Mouse (Mus musculus) lung, embryonic 16.5 days (tissue): Measurements from ENCODE around the gene Apbb2. TPM values are rescaled to one million over a fixed set of nuclear protein-coding genes. Genes with fewer than 3 reads are reported as not detected.

Experiments used
- ATAC-seq: fragments of 200-750 bp; cut with Nextera tagmentation; 2 replicates; pipeline ENCODE4 v1.8.0; 2017; ENCODE audit warnings: low read depth, mild to moderate bottlenecking, moderate library complexity
- H3K27ac ChIP-seq: fragments of 300-500 bp; sonication (generic); 2 replicates; pipeline ENCODE4 v1.5.1; 2014; ENCODE audit warnings: mild to moderate bottlenecking, control low read depth, low read length
- H3K27me3 ChIP-seq: fragments of 300-500 bp; sonication (generic); 2 replicates; pipeline ENCODE4 v1.6.1; 2014; ENCODE audit warnings: low read depth, low read length, mixed read lengths; ENCODE audit not compliant: control insufficient read depth, insufficient read depth
- H3K36me3 ChIP-seq: fragments of 300-500 bp; sonication (generic); 2 replicates; pipeline ENCODE4 v1.6.1; 2014; ENCODE audit warnings: low read length; ENCODE audit not compliant: control insufficient read depth, insufficient read depth
- H3K4me1 ChIP-seq: fragments of 300-500 bp; sonication (generic); replicated peaks from 2 replicates; pipeline ENCODE4 v1.6.1; 2014; ENCODE audit warnings: low read length, mixed read lengths; ENCODE audit not compliant: control insufficient read depth, insufficient read depth
- H3K4me2 ChIP-seq: fragments of 300-500 bp; sonication (generic); 2 replicates; pipeline ENCODE4 v1.6.1; 2014; ENCODE audit warnings: low read depth, low read length, control low read depth
- H3K4me3 ChIP-seq: fragments of 300-500 bp; sonication (generic); 2 replicates; pipeline ENCODE4 v1.5.1; 2014; ENCODE audit warnings: mild to moderate bottlenecking, low read length, control low read depth
- H3K9ac ChIP-seq: fragments of 300-500 bp; sonication (generic); 2 replicates; pipeline ENCODE4 v1.6.1; 2014; ENCODE audit warnings: low read length, control low read depth
- H3K9me3 ChIP-seq: fragments of 300-500 bp; sonication (generic); 2 replicates; pipeline ENCODE4 v1.6.1; 2016; ENCODE audit warnings: low read length; ENCODE audit not compliant: control insufficient read depth
- WGBS: fragments of 180-500 bp; shearing (Covaris S2); extraction: QIAGEN DNeasy Blood & Tissue Kit; methylation state at CpG from one replicate; pipeline ENCODE4 v1.1.7; 2014; 5-methylcytosine and 5-hydroxymethylcytosine counted together
- polyA plus RNA-seq: library from polyadenylated mRNA; unstranded; fragments of >200 nt; fragmentation: Nextera tagmentation; extraction: Ambion mirVana; gene quantifications from 2 replicates; pipeline ENCODE4 v1.2.1, GENCODE M21; 2015

The Apbb2 gene
- polyA plus RNA-seq, 1 experiment from 2014 or later, result 56.7 TPM

DNA sequence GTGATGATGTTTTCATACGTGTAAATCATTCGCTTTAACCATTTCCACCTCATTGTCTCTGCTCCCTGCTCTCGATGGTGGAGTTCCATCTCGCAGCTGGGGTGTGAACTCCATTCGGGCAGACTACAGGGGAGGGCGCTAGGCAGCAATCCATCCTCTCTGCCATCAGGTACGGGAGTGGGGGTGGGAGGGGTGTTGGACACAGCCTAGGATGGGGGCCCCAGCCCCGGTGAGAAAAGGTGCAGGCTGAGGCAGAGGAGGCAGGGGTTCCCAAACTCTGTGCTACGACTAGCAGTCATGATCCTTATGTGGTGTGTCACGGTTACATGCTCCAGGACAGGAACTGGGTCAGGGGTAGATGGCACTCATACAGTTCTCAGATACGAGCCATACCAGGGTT lies 144.4 kb downstream of the Apbb2 start:
- Histone ChIP-seq H3K27ac (no peak overlapping the region), H3K4me1 (peaks cover 12% of the 10 kb centered on the region), H3K4me3 (no peak overlapping the region), H3K9me3 (no peaks in the 10 kb centered on the region), H3K4me2 (no peak overlapping the region), H3K9ac (no peak overlapping the region), H3K36me3 (no peaks in the 10 kb centered on the region), H3K27me3 (no peaks in the 10 kb centered on the region)
- no peak for ATAC-seq
- 61% methylated on average over 11 of the region's 11 CpGs for WGBS

DNA sequence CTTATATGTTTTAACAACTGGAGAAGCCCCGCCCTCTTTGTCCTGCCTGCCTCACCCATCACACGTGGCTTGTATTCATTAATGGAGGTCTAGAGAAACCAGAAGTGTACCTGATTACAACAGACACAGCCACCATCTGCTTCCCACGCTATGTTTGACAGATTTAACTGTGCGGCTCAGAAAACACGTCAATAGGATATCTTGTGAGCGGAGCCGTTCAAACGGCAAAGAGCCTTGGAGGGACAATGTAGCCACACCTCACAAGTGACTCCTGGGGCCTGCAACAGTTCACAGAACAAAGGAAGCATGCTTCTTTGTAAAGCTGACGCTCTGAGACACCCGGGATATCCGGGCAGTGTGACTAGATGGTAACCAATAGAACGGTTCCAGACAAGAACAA lies 145.0 kb downstream of the Apbb2 start:
- Histone ChIP-seq H3K36me3 (no peaks in the 10 kb centered on the region), H3K4me2 (no peak overlapping the region), H3K4me3 (no peak overlapping the region), H3K9me3 (no peaks in the 10 kb centered on the region), H3K27ac (no peak overlapping the region), H3K9ac (no peak overlapping the region), H3K27me3 (no peaks in the 10 kb centered on the region), H3K4me1 (peaks cover 12% of the 10 kb centered on the region)
- no peak for ATAC-seq
- WGBS, result 46% methylated on average over 12 of the region's 12 CpGs

DNA sequence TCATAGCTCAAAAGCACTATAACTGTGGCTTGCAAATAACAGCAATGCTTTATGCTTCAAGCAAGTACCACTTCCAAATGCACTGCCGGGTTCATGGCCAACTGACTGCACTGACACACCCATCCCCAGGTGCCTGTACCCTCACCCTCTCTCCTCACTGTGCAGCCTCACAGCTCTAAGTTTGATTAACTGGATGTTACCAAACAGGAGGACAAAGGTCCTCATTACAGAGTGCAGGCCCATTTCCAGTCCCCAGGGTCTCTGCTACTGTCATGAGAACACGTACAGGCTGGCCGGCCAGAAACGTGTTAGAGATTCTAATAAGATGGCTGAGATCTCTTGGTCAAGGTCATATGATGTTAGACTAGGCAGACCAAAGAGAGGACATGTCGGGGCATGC lies 147.7 kb downstream of the Apbb2 start:
- no peak for ATAC-seq
- Histone ChIP-seq H3K27ac (no peak overlapping the region), H3K4me2 (no peak overlapping the region), H3K9me3 (no peaks in the 10 kb centered on the region), H3K36me3 (no peaks in the 10 kb centered on the region), H3K9ac (no peak overlapping the region), H3K4me1 (peaks cover 2% of the 10 kb centered on the region; the same call in 1 of the 2 replicates), H3K4me3 (no peak overlapping the region), H3K27me3 (no peaks in the 10 kb centered on the region)
- 87% methylated on average over 5 of the region's 5 CpGs for WGBS

DNA sequence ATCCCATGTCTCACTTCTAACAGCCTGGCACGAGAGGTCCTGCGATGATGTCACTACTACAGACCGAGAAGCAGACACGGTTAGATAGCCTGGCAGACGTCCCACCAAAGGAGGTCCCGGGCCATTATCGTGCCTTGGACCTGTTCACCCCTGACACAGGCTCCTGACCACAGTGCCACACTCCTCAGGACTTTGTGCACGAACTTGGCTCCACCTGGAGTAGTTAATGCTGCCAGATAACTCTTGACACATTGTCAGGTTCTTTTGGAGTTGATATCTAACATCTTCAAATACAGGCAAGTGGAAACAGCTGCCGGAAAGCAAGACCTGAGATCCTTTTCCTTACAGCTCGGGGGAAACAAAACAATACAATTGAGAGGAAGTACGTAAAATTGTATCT lies 148.9 kb downstream of the Apbb2 start:
- Histone ChIP-seq H3K27ac (no peak overlapping the region; the same call in 1 of the 2 replicates), H3K27me3 (no peaks in the 10 kb centered on the region)

DNA sequence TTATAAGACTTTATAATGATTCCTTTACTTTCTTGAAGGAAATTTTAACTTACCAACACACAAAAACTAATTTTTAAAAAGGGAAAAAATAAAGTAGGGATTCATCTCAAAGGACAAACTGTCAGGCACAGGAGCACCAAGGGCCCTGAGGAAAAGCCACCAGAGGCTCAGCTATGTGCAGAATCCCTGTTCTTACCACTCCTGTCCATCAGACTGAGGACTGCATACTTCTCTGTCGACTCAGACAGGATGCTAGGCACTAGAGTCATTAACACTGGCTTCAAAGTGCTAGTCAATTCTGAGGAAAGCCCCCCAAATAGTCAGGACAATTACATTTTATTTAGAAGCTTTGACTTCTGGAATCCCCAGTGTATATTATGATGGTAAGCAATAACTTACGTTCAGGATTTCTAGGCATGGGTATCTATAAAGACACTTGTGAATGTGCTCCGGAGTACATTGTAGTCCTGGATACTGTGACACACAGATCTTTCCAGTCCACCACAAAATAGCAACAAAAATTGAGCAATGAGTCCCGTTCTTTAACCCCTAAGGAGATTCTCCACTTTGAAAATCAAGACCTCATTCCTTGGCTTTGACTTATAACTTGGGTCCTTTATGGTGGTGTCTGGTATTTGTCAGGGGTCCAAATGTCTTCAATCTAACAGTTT lies 150.1 kb downstream of the Apbb2 start:
- Histone ChIP-seq H3K4me1 (no peaks in the 10 kb centered on the region; the same call in 1 of the 2 replicates), H3K4me3 (no peak overlapping the region), H3K4me2 (no peak overlapping the region), H3K9me3 (no peaks in the 10 kb centered on the region), H3K9ac (no peak overlapping the region), H3K27me3 (no peaks in the 10 kb centered on the region), H3K27ac (no peak overlapping the region), H3K36me3 (no peaks in the 10 kb centered on the region)
- 81% methylated on average over 4 of the region's 4 CpGs for WGBS
- no peak for ATAC-seq

More for the DNA sequence above, 148.9 kb downstream of the Apbb2 start:
- 0 out of 2 replicates have a peak, but pooled peaks have one; percentile 23 for ATAC-seq
- H3K9me3 ChIP-seq, result no peaks in the 10 kb centered on the region
- H3K4me3 ChIP-seq, result no peak overlapping the region
- H3K9ac ChIP-seq, result no peak overlapping the region
- no peak overlapping the region for H3K4me2 ChIP-seq
- WGBS, result 63% methylated on average over 11 of the region's 11 CpGs
- no peaks in the 10 kb centered on the region; the same call in 1 of the 2 replicates for H3K4me1 ChIP-seq
- no peaks in the 10 kb centered on the region for H3K36me3 ChIP-seq

DNA sequence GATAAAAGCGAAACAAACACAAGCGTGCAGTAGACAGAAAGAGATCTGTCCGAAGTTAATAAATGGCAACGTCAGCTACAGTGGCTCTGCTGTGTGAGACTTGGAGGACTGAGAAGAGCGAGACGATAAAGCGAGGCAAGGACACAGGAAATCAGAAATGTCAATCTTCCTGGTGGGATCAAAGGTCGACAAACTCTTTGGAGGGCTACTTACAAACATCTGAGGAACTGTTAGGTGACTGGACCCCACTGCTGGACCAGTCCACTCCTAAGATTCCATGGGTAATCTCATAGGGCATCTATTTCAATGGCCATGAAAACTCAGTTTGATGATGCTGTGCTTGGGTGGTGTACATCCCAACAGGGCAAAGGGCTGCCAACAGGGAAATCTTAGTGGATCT lies 155.9 kb downstream of the Apbb2 start:
- no peaks in the 10 kb centered on the region for H3K27me3 ChIP-seq
- no peaks in the 10 kb centered on the region for H3K9me3 ChIP-seq
- no peak overlapping the region for H3K27ac ChIP-seq
- H3K9ac ChIP-seq, result no peak overlapping the region
- no peak overlapping the region for H3K4me2 ChIP-seq
- H3K4me3 ChIP-seq, result no peak overlapping the region
- 58% methylated on average over 8 of the region's 8 CpGs for WGBS
- H3K36me3 ChIP-seq, result no peaks in the 10 kb centered on the region
- no peaks in the 10 kb centered on the region for H3K4me1 ChIP-seq
- ATAC-seq, result no peak

DNA sequence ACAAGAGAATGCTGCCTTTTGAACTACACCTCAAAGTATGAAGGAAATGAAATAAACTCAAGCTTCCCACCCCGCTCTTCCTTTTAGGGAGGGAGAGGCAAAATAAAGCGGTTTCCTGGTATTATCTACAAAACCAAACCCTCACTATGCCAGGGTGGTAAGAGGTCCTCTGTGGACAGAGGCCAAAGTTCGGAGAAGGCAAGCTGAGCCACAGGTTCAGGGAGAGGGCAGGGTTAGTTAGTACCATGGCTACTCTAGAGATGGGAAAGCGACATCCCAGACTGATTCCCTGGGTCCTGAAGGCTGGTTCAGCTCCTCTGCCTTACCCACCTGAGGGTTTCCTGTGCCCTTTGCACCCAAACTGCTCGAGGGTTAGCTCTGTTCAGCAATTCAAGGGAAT lies 159.7 kb downstream of the Apbb2 start:
- no peaks in the 10 kb centered on the region for H3K36me3 ChIP-seq
- ATAC-seq, result no peak
- no peaks in the 10 kb centered on the region for H3K9me3 ChIP-seq
- H3K4me1 ChIP-seq, result no peaks in the 10 kb centered on the region
- no peak overlapping the region for H3K27ac ChIP-seq
- 57% methylated on average over 5 of the region's 5 CpGs for WGBS
- no peak overlapping the region for H3K4me2 ChIP-seq
- H3K27me3 ChIP-seq, result no peaks in the 10 kb centered on the region
- H3K4me3 ChIP-seq, result no peak overlapping the region
- H3K9ac ChIP-seq, result no peak overlapping the region

DNA sequence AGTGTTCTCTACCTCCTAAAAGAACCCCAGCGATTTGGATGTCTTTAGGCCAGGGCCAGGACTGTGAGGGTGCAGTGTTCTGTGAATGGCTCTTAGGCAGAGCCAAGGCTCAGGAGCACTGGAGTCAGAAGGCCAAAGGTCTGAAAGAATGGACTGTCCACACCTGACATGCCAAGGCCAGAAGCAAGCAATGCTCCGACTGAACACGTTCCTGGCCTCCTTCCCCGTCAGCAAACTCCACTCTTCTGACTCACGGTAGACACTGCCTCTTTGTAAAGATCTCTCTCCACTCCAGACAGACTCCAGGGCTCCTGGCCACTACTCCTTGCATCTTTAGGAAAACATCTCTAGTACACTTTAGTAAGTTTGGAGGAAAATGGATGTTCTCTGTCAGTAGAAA lies 163.3 kb downstream of the Apbb2 start:
- Histone ChIP-seq H3K4me3 (no peak overlapping the region), H3K4me1 (peaks cover 7% of the 10 kb centered on the region), H3K9ac (no peak overlapping the region), H3K27me3 (no peaks in the 10 kb centered on the region), H3K9me3 (no peaks in the 10 kb centered on the region), H3K36me3 (no peaks in the 10 kb centered on the region), H3K4me2 (no peak overlapping the region), H3K27ac (no peak overlapping the region)
- 67% methylated on average over 5 of the region's 5 CpGs for WGBS
- no peak for ATAC-seq

DNA sequence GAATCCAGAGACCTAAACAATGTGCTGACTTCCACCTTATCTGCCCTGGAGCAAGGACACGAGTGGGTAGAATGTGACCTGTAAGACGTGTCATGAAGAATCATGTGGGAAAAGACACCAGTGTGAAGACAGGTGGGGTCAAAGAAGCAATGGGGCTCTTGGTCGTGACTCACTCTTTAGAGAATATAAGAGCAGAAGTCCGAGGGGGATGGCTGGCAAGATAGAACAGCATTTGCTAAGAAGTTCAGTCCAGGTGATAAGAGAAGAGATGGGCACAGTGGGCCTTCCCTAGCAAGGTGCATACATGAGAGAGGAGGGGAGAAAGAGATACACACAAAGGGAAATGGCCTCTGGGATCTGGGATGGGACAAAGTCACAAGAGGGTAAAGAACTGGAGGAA lies 163.8 kb downstream of the Apbb2 start:
- H3K27ac ChIP-seq, result no peak overlapping the region
- ATAC-seq, result no peak
- no peak overlapping the region for H3K4me2 ChIP-seq
- H3K36me3 ChIP-seq, result no peaks in the 10 kb centered on the region
- H3K4me3 ChIP-seq, result no peak overlapping the region
- H3K9me3 ChIP-seq, result no peaks in the 10 kb centered on the region
- H3K4me1 ChIP-seq, result peaks cover 7% of the 10 kb centered on the region
- H3K27me3 ChIP-seq, result no peaks in the 10 kb centered on the region
- no peak overlapping the region for H3K9ac ChIP-seq
- 78% methylated on average over 4 of the region's 4 CpGs for WGBS

DNA sequence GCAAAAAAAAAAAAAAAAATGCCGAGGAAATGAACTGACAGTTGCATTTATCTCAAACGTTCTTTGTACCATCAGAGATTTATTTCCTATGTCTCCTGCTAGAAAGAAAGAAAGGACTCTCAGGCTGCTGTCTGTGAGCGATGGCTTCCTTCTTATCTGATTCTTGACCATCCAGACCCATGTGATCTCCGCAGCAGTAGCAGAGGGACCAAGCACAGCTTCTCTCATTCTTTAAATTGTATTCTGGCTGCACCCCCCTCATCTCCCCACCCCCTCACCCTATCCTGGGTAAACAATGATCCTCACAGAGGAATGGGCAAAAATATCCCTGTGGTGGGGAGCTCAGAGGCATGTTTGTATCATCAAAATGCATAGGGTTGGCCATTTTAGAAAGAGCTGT lies 165.5 kb downstream of the Apbb2 start:
- no peak for ATAC-seq
- Histone ChIP-seq H3K4me2 (no peak overlapping the region), H3K4me1 (peaks cover 7% of the 10 kb centered on the region), H3K9me3 (no peaks in the 10 kb centered on the region), H3K9ac (no peak overlapping the region), H3K27me3 (no peaks in the 10 kb centered on the region), H3K27ac (no peak overlapping the region), H3K36me3 (no peaks in the 10 kb centered on the region), H3K4me3 (no peak overlapping the region)
- WGBS, result 10% methylated on average over 4 of the region's 4 CpGs
